Mouse (Mus musculus): ENCODE measurements around the gene Prm3.

GRCm38 (mm10) chr16:10837250-10837649 lies 46.5 kb upstream of the Prm3 start:
- TF ChIP-seq POLR2A (IDR thresholded peaks at IDR 0.05; ENCODE audit: insufficient read length, low read depth) (no peak), SRF (IDR thresholded peaks at IDR 0.05; ENCODE audit: control insufficient read depth, insufficient read length, low read depth) (no peak), USF1 (IDR thresholded peaks at IDR 0.05; ENCODE audit: low read depth) (no peak), MYOD1 (IDR thresholded peaks at IDR 0.05; ENCODE audit: control insufficient read depth in 1 of 3, insufficient read length in 2 of 3, low read depth in 2 of 3) (no peak), MAX (IDR thresholded peaks at IDR 0.05; ENCODE audit: low read depth) (no peak), CEBPB (IDR thresholded peaks at IDR 0.05; ENCODE audit: insufficient read depth, poor library complexity, severe bottlenecking) (no peak), POLR2AphosphoS2 (IDR thresholded peaks at IDR 0.05; ENCODE audit: insufficient read length, low read depth) (no peak)
